Mouse (Mus musculus) heart, postnatal 25 days (tissue): ENCODE results near the gene Washc4. TPM values are rescaled to one million over a fixed set of nuclear protein-coding genes. Genes with fewer than 3 reads are reported as not detected.

Experiments
- DNase-seq: peaks from one replicate; pipeline ENCODE4 v3.0.0; 2022; ENCODE audit warnings: low spot score
- intact Hi-C: fragments of 180-260 bp; cut with DNase I; formaldehyde crosslinking; loops from one replicate; pipeline ENCODE4 v1.15.1; 2025
- total RNA-seq, 2 experiments: library from RNA; stranded (reverse); gene quantifications; 2 replicates each; pipeline ENCODE4 v1.2.3; 2021

Gene Washc4
- total RNA-seq, 2 experiments from 2014 or later: 12.5 to 14.7 TPM

DNA sequence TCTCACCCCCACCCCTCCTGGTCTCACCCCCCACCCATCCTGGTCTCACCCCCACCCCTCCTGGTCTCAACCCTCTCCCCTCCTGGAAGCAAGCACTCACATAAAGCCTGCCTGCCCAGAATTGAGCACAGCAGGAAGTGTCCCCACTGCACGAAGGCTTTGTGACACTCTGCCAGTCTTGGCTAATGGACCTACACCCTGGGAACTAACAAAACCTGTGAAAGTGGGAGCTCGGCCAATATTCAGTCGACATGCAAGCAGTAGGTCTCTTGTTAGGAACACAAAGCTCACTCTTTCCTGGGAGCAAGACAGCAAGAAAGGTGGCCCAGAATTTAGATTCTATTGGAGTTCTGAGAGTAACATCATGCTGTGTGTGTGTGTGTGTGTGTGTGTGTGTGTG, 87.3 kb downstream of the Washc4 start:
- intact Hi-C loops: no loop called here
- DNase-seq: no peak

DNA sequence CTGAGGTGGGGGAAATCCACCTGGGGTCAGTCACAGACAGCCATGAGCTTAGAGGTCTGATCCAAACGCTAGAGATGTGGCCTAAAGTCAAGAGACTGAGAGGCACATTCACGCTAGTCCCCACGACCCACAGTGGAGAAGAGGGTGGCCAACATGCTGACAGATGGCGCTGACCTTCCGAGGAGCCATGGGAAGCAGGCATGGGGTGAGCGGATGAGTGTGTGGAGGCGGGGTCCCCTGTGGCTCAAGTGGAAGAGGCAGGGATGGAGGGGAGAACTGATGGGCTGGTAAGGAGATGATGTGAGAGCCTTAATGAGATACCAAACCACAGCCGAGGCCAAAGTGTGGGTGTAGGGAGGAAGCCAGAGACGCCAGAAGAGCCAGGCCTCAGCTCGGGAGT, 88.2 kb downstream of the Washc4 start:
- intact Hi-C loops: no loop called here
- DNase-seq: no peak

DNA sequence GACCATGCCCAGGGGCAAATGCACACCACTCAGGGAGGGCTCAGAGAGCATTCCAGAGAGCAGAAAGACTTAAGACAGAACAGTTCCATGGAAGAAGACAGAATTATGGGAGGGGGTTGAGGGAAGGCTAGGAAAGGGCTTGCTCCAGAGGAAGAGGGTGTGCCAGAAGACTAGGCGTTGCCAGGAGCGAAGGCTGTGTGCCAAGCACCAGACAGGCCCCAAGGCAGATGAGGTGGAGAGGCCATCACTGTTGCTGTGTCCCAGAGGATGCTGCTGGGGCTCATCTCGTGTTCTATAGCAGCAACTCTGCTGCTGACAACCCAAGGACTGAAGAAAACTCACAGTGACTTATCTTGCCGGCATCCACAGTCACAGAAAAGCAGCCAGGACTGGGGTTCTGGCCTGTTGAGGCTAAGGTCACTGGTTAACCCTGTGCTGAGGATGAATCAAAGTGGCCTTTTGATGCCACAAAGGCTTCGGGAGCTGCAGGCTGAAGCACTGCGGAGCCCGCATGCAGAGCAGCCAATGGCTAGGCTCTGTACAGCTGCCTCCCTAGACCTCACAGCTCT, 89.3 kb downstream of the Washc4 start:
- no peak for DNase-seq
- intact Hi-C loops: no loop called here

DNA sequence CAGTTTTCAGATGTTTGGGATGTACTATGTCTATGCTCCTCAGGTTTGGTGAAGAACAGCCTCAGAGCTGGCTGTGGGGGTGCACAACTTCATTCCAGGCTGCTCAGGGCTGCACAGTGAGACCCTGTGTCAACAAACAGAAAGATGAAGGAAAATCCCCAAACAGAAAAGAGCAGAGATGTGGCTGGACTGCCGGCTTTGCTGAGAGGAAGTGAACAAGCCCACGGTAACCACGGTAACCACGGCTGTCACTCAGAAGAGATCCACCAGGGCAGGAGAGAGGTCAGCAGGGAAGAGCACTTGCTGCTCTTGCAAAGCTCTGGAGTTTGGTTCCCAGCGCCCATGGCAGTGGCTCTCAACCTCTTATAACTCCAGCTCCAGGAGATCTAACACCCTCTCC, 90.9 kb downstream of the Washc4 start:
- intact Hi-C loops: no loop called here
- DNase-seq: no peak

DNA sequence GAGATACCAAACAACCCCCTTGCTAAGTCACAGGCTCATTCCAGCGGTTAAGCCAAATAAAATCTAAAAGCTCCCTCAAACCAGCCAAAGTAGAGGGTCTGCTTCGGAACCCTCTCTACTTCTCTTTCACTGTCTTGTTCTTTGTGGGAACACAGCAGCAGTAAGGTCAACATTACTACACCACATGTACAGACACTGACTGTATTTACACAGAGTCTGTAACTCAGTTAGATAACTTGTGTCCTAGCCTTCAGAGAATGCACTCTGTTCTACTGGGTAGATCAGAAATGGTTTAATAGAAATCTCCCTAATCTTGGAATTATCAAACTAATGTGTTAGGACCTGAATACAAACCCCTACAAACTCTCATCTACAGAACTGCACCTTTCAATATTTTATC, 92.6 kb downstream of the Washc4 start:
- intact Hi-C loops: no loop called here

DNA sequence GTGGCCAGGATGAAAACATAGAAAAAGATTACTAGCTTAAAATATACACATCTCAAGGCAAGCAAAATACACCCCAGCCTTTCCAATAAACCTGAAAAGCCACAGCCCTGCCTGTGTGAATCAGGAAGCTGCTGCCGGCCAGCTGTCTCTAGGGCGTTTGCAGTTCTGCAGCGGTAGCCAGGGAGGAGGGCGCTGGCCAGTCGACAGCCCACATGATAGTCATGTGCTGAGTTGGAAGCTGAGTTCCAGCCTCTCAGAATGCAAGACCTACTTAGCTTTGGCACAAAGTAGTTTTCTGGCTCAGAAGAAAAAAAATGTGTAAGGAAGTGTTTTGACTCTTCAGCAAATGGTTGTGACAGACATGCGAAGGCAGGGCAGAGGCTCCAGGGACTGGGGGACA, 93.7 kb downstream of the Washc4 start:
- DNase-seq: peak; percentile 80
- intact Hi-C loops: no loop called here

More for the DNA sequence above, 92.6 kb downstream of the Washc4 start:
- DNase-seq: no peak

DNA sequence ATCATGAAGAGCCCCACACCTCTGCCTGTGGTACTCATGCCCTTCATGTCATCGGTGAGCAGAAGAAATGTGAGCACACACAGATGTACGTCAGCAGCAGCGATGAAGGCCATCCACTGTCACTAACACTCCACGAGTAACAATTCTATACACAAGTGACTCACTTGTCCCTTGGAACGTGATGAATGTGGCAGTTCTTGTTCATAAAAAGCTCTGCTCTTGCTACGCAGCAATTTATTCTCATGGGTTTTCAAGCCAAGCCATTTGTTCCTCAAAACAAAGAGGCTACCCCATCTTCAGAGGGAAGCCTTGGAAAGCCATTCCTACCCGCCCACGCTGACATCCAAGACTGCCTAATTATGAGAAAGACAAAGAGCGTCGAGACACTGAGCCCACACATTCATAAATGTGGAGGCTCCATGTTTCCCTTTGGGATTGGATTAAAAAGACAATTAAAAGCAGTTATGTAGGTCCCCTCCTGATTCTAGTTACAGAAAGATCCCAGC, 96.4 kb downstream of the Washc4 start:
- intact Hi-C loops: no loop called here
- DNase-seq: no peak

DNA sequence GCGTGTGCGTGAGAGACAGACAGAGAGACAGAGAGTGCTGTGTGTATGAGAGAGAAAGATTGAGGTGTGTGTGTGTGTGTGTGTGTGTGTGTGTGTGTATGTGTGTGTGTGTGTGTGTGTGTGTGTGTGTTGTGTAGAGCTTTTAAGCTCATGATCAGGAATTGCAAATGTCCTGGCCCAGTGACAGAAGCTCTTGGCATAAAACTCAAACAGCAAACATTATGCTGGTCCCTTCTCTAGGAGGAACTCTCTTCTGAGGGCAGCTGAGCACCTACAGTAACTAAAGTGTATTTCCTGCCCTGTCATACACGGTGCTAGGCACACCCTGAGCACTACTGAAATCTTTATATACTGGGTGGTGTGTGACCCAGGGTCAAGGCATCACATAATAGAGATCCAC, 98.1 kb downstream of the Washc4 start:
- intact Hi-C loops: no loop called here
- DNase-seq: no peak

DNA sequence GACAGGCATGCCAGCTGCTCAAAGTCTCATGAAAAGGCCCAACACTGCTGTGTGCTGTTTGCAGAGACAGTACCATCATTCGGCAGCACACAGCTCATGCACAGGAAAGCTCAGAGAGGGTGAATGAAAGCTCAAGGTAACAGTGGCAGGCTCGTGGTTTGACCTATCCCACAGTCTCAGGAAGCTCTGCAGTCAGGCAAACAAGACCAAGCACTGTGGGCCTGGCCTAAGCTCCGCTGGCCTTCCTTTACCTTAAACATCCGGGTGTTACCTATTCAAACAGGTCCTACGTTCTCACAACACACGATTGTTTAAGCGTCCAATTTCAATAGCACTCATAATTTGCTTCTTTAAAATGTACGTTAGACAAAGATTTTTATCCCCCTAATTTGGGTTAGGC, 100.6 kb downstream of the Washc4 start:
- no peak for DNase-seq
- intact Hi-C loops: no loop called here

DNA sequence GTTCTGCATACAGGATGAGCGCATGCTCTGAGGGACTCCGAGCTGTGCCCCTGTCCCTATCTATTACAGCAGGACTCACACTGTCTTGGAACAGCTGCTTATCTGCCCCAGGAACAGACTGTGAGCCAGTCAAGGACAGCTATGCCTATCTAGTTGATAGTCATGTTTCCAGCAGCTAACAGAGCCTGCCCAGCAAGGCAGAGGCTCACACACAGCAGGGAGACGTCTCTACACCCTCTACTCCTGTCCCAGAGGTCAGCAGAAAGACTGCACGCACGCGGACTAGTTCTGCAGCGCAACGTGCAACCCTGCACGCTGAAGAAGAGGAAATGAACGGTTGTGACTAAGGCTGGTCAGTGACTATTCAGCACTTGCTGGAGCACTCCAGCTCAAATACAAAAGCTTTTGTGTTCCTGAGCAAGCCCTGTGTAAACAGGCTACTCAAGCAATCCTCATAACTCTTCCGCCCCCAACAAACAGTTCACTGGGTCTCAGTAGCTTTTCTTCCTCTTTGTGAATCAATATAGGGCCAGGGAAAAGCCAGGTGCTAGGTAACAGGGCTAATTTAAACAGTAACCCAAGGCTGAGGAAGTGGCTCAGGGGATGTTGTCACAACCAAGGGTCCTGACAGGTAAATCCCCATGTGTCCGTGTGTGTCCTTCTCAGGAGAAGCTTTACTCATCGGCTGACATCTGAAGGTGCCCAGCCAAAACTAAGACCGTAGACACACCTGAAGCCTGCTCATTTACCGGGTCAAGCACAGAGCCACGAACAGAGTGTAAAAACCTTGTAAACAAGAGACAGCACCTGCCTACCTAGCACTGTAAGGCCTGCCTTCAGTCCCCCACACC, 101.5 kb downstream of the Washc4 start:
- intact Hi-C loops: loop anchor here (5.0 kb wide), 3 partner anchors 82 to 802 kb away; partner anchors contain the start of gene Washc4
- DNase-seq: no peak

DNA sequence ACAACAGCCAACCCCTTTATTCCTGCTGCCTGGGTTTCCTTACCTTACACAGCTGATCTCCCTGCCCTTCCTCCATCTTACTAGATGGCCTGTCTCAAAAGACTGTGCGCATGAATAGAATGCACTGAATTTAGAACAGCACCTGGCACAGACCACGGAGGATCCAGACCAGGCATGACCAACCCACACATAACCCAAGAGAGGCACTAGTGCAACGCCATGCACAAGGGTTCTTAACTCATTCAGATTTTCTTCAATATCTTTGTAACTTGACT, 102.1 kb downstream of the Washc4 start:
- intact Hi-C loops: loop anchor here (5.0 kb wide), 3 partner anchors 82 to 802 kb away; partner anchors contain the start of gene Washc4
- DNase-seq: no peak

Other genes starting within 250 kb of the Washc4 start
- gene Slc41a2, start 205.9 kb upstream of the Washc4 start, total RNA-seq: 1 to 10 TPM; 1.5 to 1.6 TPM
- under 1 TPM; 0.42 to 0.62 TPM for gene D10Wsu102e, start 183.5 kb upstream of the Washc4 start, total RNA-seq
- gene Aldh1l2, start 9.6 kb upstream of the Washc4 start, total RNA-seq: 10 to 100 TPM; 13.4 to 15.9 TPM
- gene Appl2, start 105.0 kb downstream of the Washc4 start, total RNA-seq: 10 to 100 TPM; 32.5 to 34.6 TPM
- 1 to 10 TPM; 4.4 to 6.1 TPM for gene 1500009L16Rik, start 179.1 kb downstream of the Washc4 start, total RNA-seq